Mouse (Mus musculus) cerebellum, adult 8-10 months (tissue): ENCODE results near the gene Cnn1.
"Not testable (repeated sequence)": the region's sequence is repeated elsewhere in the genome, so short reads cannot be mapped to it uniquely, and the experiment has no call there.

ENCODE experiments used
- DNase-seq: peaks from one replicate; pipeline ENCODE4 v3.0.0; 2022

Gene Cnn1

GRCm38 (mm10) chr9:22098993-22099696 lies at the start of gene Cnn1:
Cnn1 (plus strand) TSS chr9:22099216.
- DNase-seq: no peak

- DNase-seq: no peak
Observed at GRCm38 (mm10) chr9:22049315-22049714, 49.7 kb upstream of the Cnn1 start.

GRCm38 (mm10) chr9:22049721-22050270 lies 49.2 kb upstream of the Cnn1 start:
- no peak for DNase-seq

GRCm38 (mm10) chr9:22050351-22050889 lies 48.6 kb upstream of the Cnn1 start:
- DNase-seq: peak; percentile 87

- peak; percentile 69 for DNase-seq
Observed at GRCm38 (mm10) chr9:22051161-22051957, 47.7 kb upstream of the Cnn1 start.

- peak; percentile 89 for DNase-seq
Observed at GRCm38 (mm10) chr9:22051958-22052254, 47.1 kb upstream of the Cnn1 start, which contains the start of gene Elavl3. Elavl3 (minus strand) TSS chr9:22052023.

GRCm38 (mm10) chr9:22053657-22054056 lies 45.4 kb upstream of the Cnn1 start:
- no peak for DNase-seq

GRCm38 (mm10) chr9:22054411-22055076 lies 44.5 kb upstream of the Cnn1 start:
- peak; percentile 82 for DNase-seq

- no peak for DNase-seq
Observed at GRCm38 (mm10) chr9:22055713-22056112, 43.3 kb upstream of the Cnn1 start.

GRCm38 (mm10) chr9:22056303-22056910 lies 42.6 kb upstream of the Cnn1 start:
- no peak for DNase-seq

- DNase-seq: no peak
Observed at GRCm38 (mm10) chr9:22057031-22057517, 41.9 kb upstream of the Cnn1 start.

- DNase-seq: peak; percentile 74
Observed at GRCm38 (mm10) chr9:22058011-22058424, 41.0 kb upstream of the Cnn1 start.

GRCm38 (mm10) chr9:22061339-22061738 lies 37.7 kb upstream of the Cnn1 start:
- DNase-seq: peak; percentile 67

- DNase-seq: peak; percentile 89
Observed at GRCm38 (mm10) chr9:22064341-22064740, 34.7 kb upstream of the Cnn1 start.

GRCm38 (mm10) chr9:22065642-22066041 lies 33.4 kb upstream of the Cnn1 start:
- no peak for DNase-seq

- DNase-seq: peak; percentile 65
Observed at GRCm38 (mm10) chr9:22066433-22066832, 32.6 kb upstream of the Cnn1 start.

GRCm38 (mm10) chr9:22067195-22067594 lies 31.8 kb upstream of the Cnn1 start:
- no peak for DNase-seq

- DNase-seq: no peak
Observed at GRCm38 (mm10) chr9:22069881-22070553, 29.0 kb upstream of the Cnn1 start.

GRCm38 (mm10) chr9:22070791-22071573 lies 28.0 kb upstream of the Cnn1 start, which contains the start of the genes Gm49318 and Zfp653:
Gm49318 (minus strand) TSS chr9:22071259.
Zfp653 (minus strand) TSS chr9:22071376.
- DNase-seq: peak; percentile 96

- no peak for DNase-seq
Observed at GRCm38 (mm10) chr9:22072276-22072675, 26.7 kb upstream of the Cnn1 start.

GRCm38 (mm10) chr9:22075778-22076177 lies 23.2 kb upstream of the Cnn1 start:
- DNase-seq: not testable (repeated sequence)
